Mouse (Mus musculus): ENCODE data around the gene Pradc1.

DNA sequence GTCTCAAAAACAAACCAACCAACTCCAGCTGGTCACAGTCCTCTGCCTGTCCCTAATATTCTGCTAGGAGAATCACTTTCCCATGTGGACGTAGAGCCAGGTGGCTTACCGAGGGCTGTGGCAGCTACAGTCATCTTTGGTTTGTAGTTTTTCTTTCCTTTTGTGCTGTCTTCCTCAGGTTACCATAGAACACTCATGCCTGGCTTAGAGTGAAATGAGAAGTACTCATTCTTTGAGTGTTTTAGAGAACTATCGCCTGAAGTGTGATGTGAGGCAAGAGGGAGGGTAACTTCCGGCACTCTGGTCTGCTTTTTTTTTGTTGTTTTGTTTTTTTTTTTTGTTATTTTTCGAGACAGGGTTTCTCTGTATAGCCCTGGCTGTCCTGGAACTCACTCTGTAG is 17.9 kb downstream of the Pradc1 start:
- no peak for TF ChIP-seq CTCF (IDR thresholded peaks at IDR 0.05; ENCODE audit: low read depth, low read length)
- no peak for TF ChIP-seq POLR2A (IDR thresholded peaks at IDR 0.05; ENCODE audit: extremely low read depth, insufficient read depth, low read length)
